8 mouse cellular contexts compared by ENCODE assay signal in the genomic region with DNA sequence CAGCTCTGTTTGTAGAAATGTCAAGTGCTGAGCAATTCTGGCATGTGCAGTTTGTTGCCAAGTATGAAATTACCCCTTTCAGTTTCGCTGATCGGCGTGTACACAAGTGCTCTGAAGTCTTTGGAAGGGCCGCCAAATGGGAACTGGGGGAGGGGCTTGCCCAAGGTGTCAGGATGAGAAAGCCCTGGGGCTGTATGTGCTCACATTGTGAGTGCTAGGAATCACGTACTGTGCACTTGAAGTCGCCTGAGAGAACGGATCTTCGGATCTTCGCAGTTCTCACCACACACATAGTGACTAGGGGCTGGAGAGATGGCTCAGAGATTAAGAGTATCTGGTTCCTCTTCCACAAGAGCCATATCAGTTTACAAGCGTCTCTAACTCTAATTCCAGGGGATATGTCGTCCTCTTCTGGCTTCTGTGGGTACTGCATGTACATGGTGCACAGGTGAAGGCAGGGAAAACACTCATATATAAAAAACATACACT. TPM values are rescaled to one million over a fixed set of nuclear protein-coding genes. Genes with fewer than 3 reads are reported as not detected.
DNase-seq lines count a peak whose midpoint lies in the region; ATAC-seq lines count a peak whose summit lies in the region.

No protein-coding gene starts in this region.

- peak; percentile 18 for DNase-seq in WW6 (ENCODE audit: low read depth, low spot score)
- peak; percentile 43 for DNase-seq in cerebellum, adult 9-10 months
- DNase-seq in hindbrain, embryonic 14.5 days (ENCODE audit: low spot score): peak; percentile 80
- peak; percentile 69 to 71 for DNase-seq in layer of hippocampus, postnatal 10 days (ENCODE audit: low spot score in 2 of 2)
- DNase-seq in lung, postnatal 10 days: peak; percentile 84
- DNase-seq in ovary, postnatal 14 days (ENCODE audit: low spot score): peak; percentile 55
- DNase-seq in yolk sac, embryonic 10.5 days (ENCODE audit: low spot score): peak; percentile 52

- no peak overlapping the region for H3K27ac ChIP-seq in hindbrain, embryonic 14.5 days

- H3K4me1 ChIP-seq in hindbrain, embryonic 14.5 days (replicated peaks; ENCODE audit: control insufficient read depth, insufficient read depth, low read length): peaks cover 4% of the 10 kb centered on the region; the same call in 1 of the 2 replicates

- no peaks in the 10 kb centered on the region for H3K36me3 ChIP-seq in hindbrain, embryonic 14.5 days (replicated peaks; ENCODE audit: control insufficient read depth, insufficient read depth)

- WGBS in hindbrain, embryonic 14.5 days: 10% methylated on average over 11 of the region's 11 CpGs

- H3K4me3 ChIP-seq in hindbrain, embryonic 14.5 days (replicated peaks; ENCODE audit: low read length): peak overlapping the region; percentile 16; the same call in 1 of the 2 replicates

- H3K4me2 ChIP-seq in hindbrain, embryonic 14.5 days (replicated peaks): peak overlapping the region; percentile 50

- H3K9ac ChIP-seq in hindbrain, embryonic 14.5 days: no peak overlapping the region

- no peaks in the 10 kb centered on the region for H3K27me3 ChIP-seq in hindbrain, embryonic 14.5 days (ENCODE audit: control insufficient read depth, insufficient read depth, low read length)

- no peaks in the 10 kb centered on the region for H3K9me3 ChIP-seq in hindbrain, embryonic 14.5 days (ENCODE audit: control insufficient read depth, low read length)

- ATAC-seq in frontal cortex, adult (ENCODE audit: low TSS enrichment): peak; percentile 89
- peak; percentile 66; the same call in 1 of the 2 replicates for ATAC-seq in hindbrain, embryonic 14.5 days (ENCODE audit: low FRiP score)

RNA-seq across cellular contexts. Expression of a gene that starts 25.3 kb away (rescaled TPM):
- polyA plus RNA-seq in hindbrain, embryonic 14.5 days (2014; fragmentation: Nextera tagmentation; extraction: Ambion mirVana): 99.6 and 108 TPM in 2 replicates
- total RNA-seq in layer of hippocampus, postnatal 10 days (2021): 10 to 100 TPM; 45.9 to 46.2 TPM

RNA-seq across cellular contexts. Expression of a gene that starts 30.9 kb away (rescaled TPM):
- not detected in 2 replicates for polyA plus RNA-seq in hindbrain, embryonic 14.5 days (2014; fragmentation: Nextera tagmentation; extraction: Ambion mirVana)
- total RNA-seq in layer of hippocampus, postnatal 10 days (2021): not detected

RNA-seq across cellular contexts. Expression of a gene that starts 47.1 kb away (rescaled TPM):
- polyA plus RNA-seq in hindbrain, embryonic 14.5 days (2014; fragmentation: Nextera tagmentation; extraction: Ambion mirVana): 2.1 and 2.3 TPM in 2 replicates
- total RNA-seq in layer of hippocampus, postnatal 10 days (2021): 1 to 10 TPM; 4.5 to 5.2 TPM

RNA-seq across cellular contexts. Expression of a gene that starts 54.7 kb away (rescaled TPM):
- polyA plus RNA-seq in hindbrain, embryonic 14.5 days (2014; fragmentation: Nextera tagmentation; extraction: Ambion mirVana): not detected in 2 replicates
- total RNA-seq in layer of hippocampus, postnatal 10 days (2021): under 1 TPM in 1 of 2 experiments, not detected in 1; 0.14 TPM

Comparison
In these comparisons a context has a peak if more than half of its experiments do, and no peak if none do; other contexts are left out.
1. DNase-seq: peak in every context shown above with its lines; median percentile 84 in lung, postnatal 10 days; 80 in hindbrain, embryonic 14.5 days; 70 in layer of hippocampus, postnatal 10 days; 55 in ovary, postnatal 14 days; 52 in yolk sac, embryonic 10.5 days; 43 in cerebellum, adult 9-10 months; 18 in WW6.